Mouse (Mus musculus): ENCODE results near the gene Mob2. TPM values are rescaled to one million over a fixed set of nuclear protein-coding genes. Genes with fewer than 3 reads are reported as not detected.
A peak's percentile ranks its signal among the peaks of the same experiment; 100 is the strongest.

Gene Mob2
- total and polyA plus RNA-seq, 2 experiments from 2014 or later: 45.5 to 53.6 TPM

DNA sequence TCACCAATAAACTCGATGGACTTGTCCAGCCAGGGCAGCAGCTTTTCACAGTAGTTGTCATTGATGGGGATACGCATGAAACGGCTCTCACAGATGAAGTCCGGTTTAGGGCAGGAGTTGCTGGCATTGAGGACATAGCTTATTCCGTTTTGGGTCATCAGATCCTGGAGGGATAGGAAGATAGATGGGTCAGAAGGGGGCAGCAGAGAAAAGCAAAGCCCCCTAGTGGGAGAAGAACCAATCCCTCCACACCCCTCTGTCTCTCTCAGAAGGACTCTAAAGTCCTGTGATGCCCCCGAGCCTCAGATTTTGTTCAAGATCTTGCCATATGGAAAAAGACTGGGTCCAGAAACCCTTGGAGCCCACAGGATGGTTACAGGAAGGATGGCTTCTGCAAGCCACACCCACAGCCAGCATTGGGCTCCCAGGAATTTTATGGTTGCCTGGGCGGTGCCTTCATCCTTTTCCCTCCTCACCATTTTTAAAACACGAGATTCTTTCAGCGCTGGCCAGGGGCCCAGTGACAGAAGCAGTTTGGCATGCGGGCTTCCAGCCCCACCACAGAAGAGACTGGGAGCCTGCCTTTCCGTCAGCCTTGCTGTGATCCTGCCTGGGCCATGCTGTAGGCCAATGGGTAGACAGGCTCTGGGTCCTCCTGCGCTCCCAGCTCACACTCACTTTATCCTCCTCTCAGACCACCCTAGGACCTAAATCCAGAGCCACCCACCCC is 22.9 kb upstream of the Mob2 start:
- TF ChIP-seq EP300 (IDR thresholded peaks at IDR 0.05; ENCODE audit: low read depth): no peak
- peak; percentile 1; the same call in 1 of the 2 replicates for TF ChIP-seq CTCF (IDR thresholded peaks at IDR 0.05; ENCODE audit: low read depth)
- no peaks in the 10 kb centered on the region for H3K9me3 ChIP-seq (replicated peaks; ENCODE audit: control insufficient read depth, low read length)
- H3K9ac ChIP-seq (replicated peaks; ENCODE audit: low read depth, low read length): no peak overlapping the region
- peak; percentile 66 for DNase-seq (ENCODE audit: low spot score)
- no peak overlapping the region for H3K4me3 ChIP-seq (ENCODE audit: low read depth, low read length)
- peaks cover 27% of the 10 kb centered on the region for H3K4me1 ChIP-seq (ENCODE audit: control insufficient read depth, insufficient read depth)
- H3K27ac ChIP-seq (ENCODE audit: low read depth): peak overlapping the region; percentile 67
- WGBS: 30% methylated on average over 12 of the region's 12 CpGs
- ATAC-seq (ENCODE audit: insufficient read depth, low read depth): peak; percentile 71
- no peaks in the 10 kb centered on the region for H3K27me3 ChIP-seq (ENCODE audit: control insufficient read depth, insufficient read depth, low read length)
- H3K36me3 ChIP-seq (replicated peaks; ENCODE audit: control insufficient read depth, insufficient read depth, low read length): peaks cover 73% of the 10 kb centered on the region
- no peak overlapping the region for H3K4me2 ChIP-seq (ENCODE audit: low read depth, low read length)

- Histone ChIP-seq H3K4me2 (ENCODE audit: low read depth, low read length) (no peak overlapping the region), H3K9ac (replicated peaks; ENCODE audit: low read depth, low read length) (no peak overlapping the region), H3K4me3 (ENCODE audit: low read depth, low read length) (no peak overlapping the region), H3K27me3 (ENCODE audit: control insufficient read depth, insufficient read depth, low read length) (no peaks in the 10 kb centered on the region), H3K36me3 (replicated peaks; ENCODE audit: control insufficient read depth, insufficient read depth, low read length) (peaks cover 64% of the 10 kb centered on the region), H3K27ac (ENCODE audit: low read depth) (no peak overlapping the region), H3K4me1 (ENCODE audit: control insufficient read depth, insufficient read depth) (peaks cover 24% of the 10 kb centered on the region), H3K9me3 (replicated peaks; ENCODE audit: control insufficient read depth, low read length) (no peaks in the 10 kb centered on the region)
- TF ChIP-seq CTCF (IDR thresholded peaks at IDR 0.05; ENCODE audit: low read depth): no peak
- DNase-seq (ENCODE audit: low spot score) (no peak), ATAC-seq (ENCODE audit: insufficient read depth, low read depth) (no peak)
- 77% methylated on average over 16 of the region's 16 CpGs for WGBS
Observed at GRCm38 (mm10) chr7:142082607-142083006, 21.7 kb upstream of the Mob2 start.

GRCm38 (mm10) chr7:142082179-142082578 is 21.3 kb upstream of the Mob2 start:
- no peaks in the 10 kb centered on the region for H3K9me3 ChIP-seq (replicated peaks; ENCODE audit: control insufficient read depth, low read length)
- H3K4me3 ChIP-seq (ENCODE audit: low read depth, low read length): no peak overlapping the region
- ATAC-seq (ENCODE audit: insufficient read depth, low read depth): no peak
- 59% methylated on average over 28 of the region's 38 CpGs for WGBS
- H3K4me1 ChIP-seq (ENCODE audit: control insufficient read depth, insufficient read depth): peaks cover 28% of the 10 kb centered on the region
- H3K4me2 ChIP-seq (ENCODE audit: low read depth, low read length): no peak overlapping the region
- no peak overlapping the region for H3K27ac ChIP-seq (ENCODE audit: low read depth)
- no peak overlapping the region for H3K9ac ChIP-seq (replicated peaks; ENCODE audit: low read depth, low read length)
- peaks cover 60% of the 10 kb centered on the region for H3K36me3 ChIP-seq (replicated peaks; ENCODE audit: control insufficient read depth, insufficient read depth, low read length)
- DNase-seq (ENCODE audit: low spot score): no peak
- TF ChIP-seq EP300 (IDR thresholded peaks at IDR 0.05; ENCODE audit: low read depth) (no peak), CTCF (IDR thresholded peaks at IDR 0.05; ENCODE audit: low read depth) (no peak)
- H3K27me3 ChIP-seq (ENCODE audit: control insufficient read depth, insufficient read depth, low read length): no peaks in the 10 kb centered on the region

- Histone ChIP-seq H3K4me1 (ENCODE audit: control insufficient read depth, insufficient read depth) (peaks cover 32% of the 10 kb centered on the region), H3K9ac (replicated peaks; ENCODE audit: low read depth, low read length) (no peak overlapping the region), H3K4me2 (ENCODE audit: low read depth, low read length) (no peak overlapping the region), H3K9me3 (replicated peaks; ENCODE audit: control insufficient read depth, low read length) (no peaks in the 10 kb centered on the region), H3K27ac (ENCODE audit: low read depth) (no peak overlapping the region), H3K27me3 (ENCODE audit: control insufficient read depth, insufficient read depth, low read length) (no peaks in the 10 kb centered on the region), H3K4me3 (ENCODE audit: low read depth, low read length) (no peak overlapping the region), H3K36me3 (replicated peaks; ENCODE audit: control insufficient read depth, insufficient read depth, low read length) (peaks cover 57% of the 10 kb centered on the region)
- DNase-seq (ENCODE audit: low spot score): no peak
- WGBS: 78% methylated on average over 17 of the region's 17 CpGs
- TF ChIP-seq EP300 (IDR thresholded peaks at IDR 0.05; ENCODE audit: low read depth) (no peak), CTCF (IDR thresholded peaks at IDR 0.05; ENCODE audit: low read depth) (no peak)
- ATAC-seq (ENCODE audit: insufficient read depth, low read depth): no peak
Observed at GRCm38 (mm10) chr7:142081736-142082135, 20.9 kb upstream of the Mob2 start.

DNA sequence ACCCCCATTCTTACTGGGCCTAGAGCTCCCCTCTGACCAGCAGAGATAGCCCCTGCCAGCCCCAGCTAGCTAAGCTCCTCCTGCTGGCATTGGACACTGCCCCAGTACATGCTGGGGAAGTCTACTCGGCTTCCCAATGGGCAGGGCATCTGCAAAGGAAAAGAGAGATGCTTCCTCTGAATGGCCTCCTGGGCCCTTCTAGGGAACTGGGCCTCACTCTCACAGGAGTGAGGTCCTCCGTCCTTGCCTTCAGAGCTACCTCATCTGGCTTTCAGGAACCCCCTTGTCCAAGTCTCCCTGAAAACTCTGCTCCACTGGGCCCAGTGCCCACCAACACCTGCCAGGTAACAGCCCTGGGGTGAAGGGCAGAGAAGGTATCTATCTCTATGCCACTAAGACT is 20.0 kb upstream of the Mob2 start:
- H3K27ac ChIP-seq (ENCODE audit: low read depth): no peak overlapping the region
- DNase-seq (ENCODE audit: low spot score): no peak
- no peak overlapping the region for H3K4me2 ChIP-seq (ENCODE audit: low read depth, low read length)
- peaks cover 32% of the 10 kb centered on the region for H3K4me1 ChIP-seq (ENCODE audit: control insufficient read depth, insufficient read depth)
- H3K9me3 ChIP-seq (replicated peaks; ENCODE audit: control insufficient read depth, low read length): no peaks in the 10 kb centered on the region
- TF ChIP-seq CTCF (IDR thresholded peaks at IDR 0.05; ENCODE audit: low read depth) (no peak), EP300 (IDR thresholded peaks at IDR 0.05; ENCODE audit: low read depth) (no peak)
- no peaks in the 10 kb centered on the region for H3K27me3 ChIP-seq (ENCODE audit: control insufficient read depth, insufficient read depth, low read length)
- no peak overlapping the region for H3K9ac ChIP-seq (replicated peaks; ENCODE audit: low read depth, low read length)
- ATAC-seq (ENCODE audit: insufficient read depth, low read depth): no peak
- peaks cover 48% of the 10 kb centered on the region for H3K36me3 ChIP-seq (replicated peaks; ENCODE audit: control insufficient read depth, insufficient read depth, low read length)
- 61% methylated on average over 2 of the region's 2 CpGs for WGBS
- no peak overlapping the region for H3K4me3 ChIP-seq (ENCODE audit: low read depth, low read length)

DNA sequence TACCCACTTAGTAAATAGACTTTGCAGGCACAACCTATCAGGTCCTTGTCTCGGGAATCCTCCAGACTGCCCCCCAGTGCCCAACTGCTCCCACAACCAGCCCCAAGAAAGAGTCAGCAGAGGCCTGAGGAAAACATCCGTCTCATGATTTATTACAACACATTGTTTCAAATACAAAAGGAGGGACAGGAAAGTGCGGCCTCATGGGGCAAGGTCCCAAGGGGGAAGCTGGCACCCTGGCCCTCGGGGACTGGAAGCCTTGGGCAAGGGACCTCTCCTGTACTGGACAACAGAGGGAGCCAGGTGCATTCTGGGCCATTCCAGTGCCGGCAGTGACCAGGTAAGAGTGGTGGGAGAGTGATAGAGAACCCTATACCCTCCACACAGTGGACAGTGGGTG is 18.5 kb upstream of the Mob2 start:
- Histone ChIP-seq H3K4me3 (ENCODE audit: low read depth, low read length) (no peak overlapping the region), H3K9ac (replicated peaks; ENCODE audit: low read depth, low read length) (no peak overlapping the region), H3K4me1 (ENCODE audit: control insufficient read depth, insufficient read depth) (peaks cover 23% of the 10 kb centered on the region), H3K27me3 (ENCODE audit: control insufficient read depth, insufficient read depth, low read length) (no peaks in the 10 kb centered on the region), H3K4me2 (ENCODE audit: low read depth, low read length) (no peak overlapping the region), H3K36me3 (replicated peaks; ENCODE audit: control insufficient read depth, insufficient read depth, low read length) (peaks cover 41% of the 10 kb centered on the region), H3K27ac (ENCODE audit: low read depth) (no peak overlapping the region), H3K9me3 (replicated peaks; ENCODE audit: control insufficient read depth, low read length) (no peaks in the 10 kb centered on the region)
- no peak for TF ChIP-seq CTCF (IDR thresholded peaks at IDR 0.05; ENCODE audit: low read depth)
- ATAC-seq (ENCODE audit: insufficient read depth, low read depth): no peak
- no peak for DNase-seq (ENCODE audit: low spot score)
- WGBS: 63% methylated on average over 5 of the region's 5 CpGs

Data from heart, postnatal 0 days (tissue).